Mouse (Mus musculus) small intestine, adult 2 months (tissue): ENCODE data around the gene Cpa2. TPM values are rescaled to one million over a fixed set of nuclear protein-coding genes. Genes with fewer than 3 reads are reported as not detected.

ENCODE experiments used
- H3K27ac ChIP-seq: fragments of 200-500 bp; 2 replicates; pipeline ENCODE4 v1.5.1; 2012; ENCODE audit warnings: low read depth, low read length, control low read depth, inconsistent platforms; ENCODE audit not compliant: insufficient read depth
- H3K27me3 ChIP-seq: fragments of 200-500 bp; 2 replicates; pipeline ENCODE4 v1.6.1; 2012; ENCODE audit warnings: mild to moderate bottlenecking, moderate library complexity, low read length, inconsistent platforms; ENCODE audit not compliant: control insufficient read depth, insufficient read depth
- H3K36me3 ChIP-seq: fragments of 200-500 bp; 2 replicates; pipeline ENCODE4 v1.6.1; 2012; ENCODE audit warnings: mild to moderate bottlenecking, low read length, control low read depth, inconsistent platforms; ENCODE audit not compliant: control insufficient read depth, insufficient read depth
- H3K4me1 ChIP-seq: fragments of 200-500 bp; 2 replicates; pipeline ENCODE4 v1.6.1; 2012; ENCODE audit warnings: low read length, inconsistent platforms, mixed read lengths; ENCODE audit not compliant: control insufficient read depth, insufficient read depth, insufficient read length
- H3K4me3 ChIP-seq: fragments of 200-500 bp; 2 replicates; pipeline ENCODE4 v1.5.1; 2012; ENCODE audit warnings: low read depth, mild to moderate bottlenecking, control low read depth, inconsistent platforms, low read length, moderate library complexity
- CTCF ChIP-seq: fragments of 200-500 bp; IDR thresholded peaks from 2 replicates; pipeline ENCODE4 v1.5.1; 2012; ENCODE audit warnings: low read depth, mild to moderate bottlenecking, control low read depth, inconsistent platforms, low read length, moderate library complexity, mixed read lengths; ENCODE audit not compliant: insufficient replicate concordance, insufficient read length; ENCODE audit errors: extremely low read depth
- POLR2A ChIP-seq: fragments of 200-500 bp; IDR thresholded peaks from 2 replicates; pipeline ENCODE4 v1.6.1; 2012; ENCODE audit warnings: low read depth, mild to moderate bottlenecking, control low read depth, inconsistent platforms, low read length, moderate library complexity
- WGBS: fragments of 180-500 bp; shearing (Covaris S2); methylation state at CpG from one replicate; pipeline ENCODE4 v1.1.7; 2018; 5-methylcytosine and 5-hydroxymethylcytosine counted together
- polyA plus RNA-seq: library from polyadenylated mRNA; depleted of rRNA; stranded (reverse); fragments of >200 nt; gene quantifications from 2 replicates; pipeline ENCODE4 v1.2.3, GENCODE M21; 2012

The Cpa2 gene
- polyA plus RNA-seq, 1 experiment: 0.90 TPM

DNA sequence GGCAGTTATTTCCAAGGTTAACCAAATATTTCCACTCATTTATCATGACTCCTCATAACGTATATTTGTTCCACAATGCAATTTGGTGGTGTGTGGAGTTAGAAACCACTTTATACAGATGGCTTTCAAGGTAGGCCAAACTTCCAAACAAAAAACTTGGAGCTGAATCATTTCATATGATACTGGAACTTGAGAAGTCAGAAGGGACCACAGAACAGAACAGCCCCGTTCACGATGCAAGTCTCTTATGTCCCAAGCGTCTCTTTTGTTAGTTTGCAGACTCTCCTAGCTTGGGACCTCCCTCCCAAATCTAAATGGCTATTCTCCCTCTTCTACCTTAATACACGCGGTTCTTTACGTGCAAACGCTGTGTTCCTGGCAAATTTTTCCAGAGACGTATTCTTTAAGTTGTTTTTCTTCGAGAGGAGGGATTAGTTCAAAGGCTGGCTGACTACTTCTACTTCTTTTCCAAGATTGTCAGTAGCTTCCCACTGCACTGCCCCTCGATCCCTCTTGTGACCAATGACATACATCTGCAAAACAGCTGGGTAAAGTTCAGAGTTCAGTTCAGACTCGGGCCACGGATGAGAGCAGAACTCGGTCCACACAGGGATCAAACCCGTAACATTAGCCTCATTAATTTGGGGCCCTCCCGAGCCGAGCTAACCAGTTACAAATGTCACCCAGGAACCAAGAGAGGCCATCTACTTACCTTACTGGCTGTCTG, 35.3 kb downstream of the Cpa2 start:
- no peaks in the 10 kb centered on the region for H3K4me1 ChIP-seq
- 69% methylated on average over 17 of the region's 17 CpGs for WGBS
- TF ChIP-seq POLR2A (no peak), CTCF (no peak)
- no peaks in the 10 kb centered on the region for H3K27me3 ChIP-seq
- H3K4me3 ChIP-seq: no peak overlapping the region
- H3K36me3 ChIP-seq: no peaks in the 10 kb centered on the region
- no peak overlapping the region for H3K27ac ChIP-seq

DNA sequence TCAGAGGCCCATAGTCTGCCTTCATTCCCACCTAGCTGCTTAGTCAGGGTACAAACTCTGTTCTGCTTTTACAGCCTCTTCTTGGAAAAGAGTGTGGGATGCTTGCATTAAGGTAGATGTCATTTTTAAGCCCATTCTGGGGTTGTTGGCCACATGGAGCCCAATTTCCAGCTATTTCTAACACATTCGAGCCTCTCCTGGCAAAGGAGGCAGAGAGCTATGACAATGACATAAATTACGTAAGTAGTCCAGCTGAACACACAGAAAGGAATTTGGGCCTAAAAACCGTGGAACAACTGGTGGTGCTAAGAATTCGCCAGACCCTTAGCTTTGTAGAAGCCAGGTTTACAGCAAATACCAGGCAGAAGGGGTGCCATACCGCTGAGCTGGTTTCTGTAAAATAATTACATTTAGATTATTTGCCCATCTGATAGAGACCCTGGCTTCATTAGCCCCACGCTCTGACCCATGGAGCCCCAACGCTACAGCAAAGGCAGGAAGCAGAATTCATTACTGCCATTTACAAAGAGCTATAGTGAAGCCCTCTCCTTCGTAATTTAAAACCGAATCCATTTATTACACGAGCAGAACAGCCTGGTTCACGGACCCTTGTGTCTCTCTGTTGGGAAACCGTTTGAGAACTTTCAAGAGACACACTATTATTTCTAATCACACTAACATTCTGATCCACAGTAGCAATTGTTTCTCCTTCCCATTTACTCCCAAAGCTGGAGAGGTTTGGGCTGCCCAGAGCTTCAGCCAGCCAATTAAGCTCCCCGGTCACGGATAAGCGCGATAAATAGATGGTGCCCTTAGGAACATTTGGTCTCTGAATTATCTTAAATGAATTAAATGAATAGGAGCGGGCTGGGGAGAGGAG, 38.8 kb downstream of the Cpa2 start:
- H3K36me3 ChIP-seq: no peaks in the 10 kb centered on the region
- no peaks in the 10 kb centered on the region for H3K27me3 ChIP-seq
- H3K4me1 ChIP-seq: no peaks in the 10 kb centered on the region
- no peak overlapping the region for H3K27ac ChIP-seq
- TF ChIP-seq CTCF (no peak), POLR2A (no peak)
- H3K4me3 ChIP-seq: no peak overlapping the region
- WGBS: 89% methylated on average over 17 of the region's 17 CpGs

- Histone ChIP-seq H3K27me3 (no peaks in the 10 kb centered on the region), H3K4me3 (no peak overlapping the region), H3K4me1 (no peaks in the 10 kb centered on the region), H3K36me3 (no peaks in the 10 kb centered on the region), H3K27ac (no peak overlapping the region)
- 90% methylated on average over 8 of the region's 8 CpGs for WGBS
- TF ChIP-seq POLR2A: no peak
- no peak for TF ChIP-seq CTCF
These were observed 39.4 kb downstream of the Cpa2 start for GRCm38 (mm10) chr6:30580841-30581176.

DNA sequence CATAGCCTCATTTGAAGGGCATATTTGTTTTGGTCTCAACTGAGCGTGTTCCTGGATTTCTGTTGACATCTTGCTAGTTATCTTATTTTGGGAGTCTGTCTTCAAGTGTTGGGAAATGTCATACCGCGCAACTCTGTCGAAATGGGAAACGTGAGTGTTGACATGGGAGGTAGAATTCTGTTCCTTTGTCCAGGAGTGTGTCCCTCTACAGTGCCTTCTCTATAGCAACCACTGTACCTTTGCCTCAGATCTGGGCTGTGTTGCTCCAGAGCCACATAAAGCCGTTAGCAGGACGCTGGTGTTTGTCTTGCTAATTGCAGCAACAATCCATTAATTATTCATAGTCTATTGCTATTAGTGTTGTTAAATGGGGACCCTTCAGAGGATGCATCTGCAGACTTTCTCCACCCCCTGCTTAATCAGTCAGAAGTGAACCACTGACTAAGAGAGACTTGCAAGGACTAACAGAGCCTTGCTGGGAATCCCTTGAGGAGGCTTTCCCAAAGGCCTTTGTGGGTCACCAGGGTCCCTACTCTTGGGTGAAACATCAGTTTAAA, 45.6 kb downstream of the Cpa2 start:
- Histone ChIP-seq H3K36me3 (no peaks in the 10 kb centered on the region), H3K27me3 (no peaks in the 10 kb centered on the region), H3K4me1 (no peaks in the 10 kb centered on the region), H3K27ac (no peak overlapping the region), H3K4me3 (no peak overlapping the region)
- TF ChIP-seq POLR2A (no peak), CTCF (no peak)
- whole genome bisulfite sequencing: 78% methylated on average over 7 of the region's 7 CpGs

- TF ChIP-seq CTCF (no peak), POLR2A (no peak)
- Histone ChIP-seq H3K27ac (no peak overlapping the region), H3K36me3 (no peaks in the 10 kb centered on the region), H3K27me3 (no peaks in the 10 kb centered on the region), H3K4me3 (no peak overlapping the region), H3K4me1 (no peaks in the 10 kb centered on the region)
- WGBS: 53% methylated on average over 2 of the region's 2 CpGs
These were observed 48.4 kb downstream of the Cpa2 start for GRCm38 (mm10) chr6:30589819-30590218.

GRCm38 (mm10) chr6:30591851-30592404, 50.5 kb downstream of the Cpa2 start:
- H3K4me3 ChIP-seq: no peak overlapping the region
- no peaks in the 10 kb centered on the region for H3K4me1 ChIP-seq
- H3K27me3 ChIP-seq: no peaks in the 10 kb centered on the region
- H3K36me3 ChIP-seq: no peaks in the 10 kb centered on the region
- WGBS: 54% methylated on average over 5 of the region's 5 CpGs
- no peak overlapping the region for H3K27ac ChIP-seq
- TF ChIP-seq POLR2A (no peak), CTCF (no peak)
